Mouse (Mus musculus) heart, adult 2 months (tissue): ENCODE data around the gene Thbd. TPM values are rescaled to one million over a fixed set of nuclear protein-coding genes. Genes with fewer than 3 reads are reported as not detected.

ENCODE experiments used
- DNase-seq, 2 experiments: peaks; one replicate each; pipeline ENCODE4 v3.0.0; 2021
- H3K27ac ChIP-seq: fragments of 200-600 bp; 2 replicates; pipeline ENCODE4 v1.8.1; 2022
- H3K27me3 ChIP-seq: fragments of 200-500 bp; 2 replicates; pipeline ENCODE4 v1.6.1; 2012; ENCODE audit warnings: mild to moderate bottlenecking, low read length, inconsistent platforms, mixed read lengths; ENCODE audit not compliant: control insufficient read depth, insufficient read depth
- H3K36me3 ChIP-seq: fragments of 200-500 bp; 2 replicates; pipeline ENCODE4 v1.6.1; 2012; ENCODE audit warnings: low read length, inconsistent platforms; ENCODE audit not compliant: control insufficient read depth, insufficient read depth
- H3K4me1 ChIP-seq: fragments of 200-500 bp; 2 replicates; pipeline ENCODE4 v1.6.1; 2011; ENCODE audit warnings: low read length; ENCODE audit not compliant: control insufficient read depth, insufficient read depth
- H3K4me3 ChIP-seq: fragments of 200-600 bp; 2 replicates; pipeline ENCODE4 v1.8.1; 2022
- H3K79me2 ChIP-seq: fragments of 200-500 bp; replicated peaks from 2 replicates; pipeline ENCODE4 v1.6.1; 2012; ENCODE audit warnings: mild to moderate bottlenecking, inconsistent platforms, low read length, moderate library complexity, mixed read lengths; ENCODE audit not compliant: control insufficient read depth, insufficient read depth
- H3K9ac ChIP-seq: fragments of 200-500 bp; 2 replicates; pipeline ENCODE4 v1.6.1; 2012; ENCODE audit warnings: low read depth, mild to moderate bottlenecking, control low read depth, inconsistent platforms, low read length, mixed read lengths
- CTCF ChIP-seq: fragments of 200-600 bp; IDR thresholded peaks from 2 replicates; pipeline ENCODE4 v1.8.1; 2022; ENCODE audit warnings: antibody characterized with exemption, mild to moderate bottlenecking, moderate library complexity
- EP300 ChIP-seq: fragments of 200-500 bp; IDR thresholded peaks from 2 replicates; pipeline ENCODE4 v1.6.1; 2011; ENCODE audit warnings: low read depth, low read length, control low read depth; ENCODE audit not compliant: insufficient read depth
- POLR2A ChIP-seq: fragments of 200-500 bp; IDR thresholded peaks from 2 replicates; pipeline ENCODE4 v1.6.1; 2011; ENCODE audit warnings: mild to moderate bottlenecking, low read depth, low read length, control low read depth; ENCODE audit not compliant: insufficient read depth
- WGBS: fragments of 180-500 bp; shearing (Covaris S2); methylation state at CpG from one replicate; pipeline ENCODE4 v1.1.7; 2018; 5-methylcytosine and 5-hydroxymethylcytosine counted together
- intact Hi-C: fragments of 180-260 bp; cut with DNase I; formaldehyde crosslinking; loops from one replicate; pipeline ENCODE4 v1.15.1; 2025
- polyA plus RNA-seq: library from polyadenylated mRNA; depleted of rRNA; stranded (reverse); fragments of >200 nt; gene quantifications from 2 replicates; pipeline ENCODE4 v1.2.3, GENCODE M21; 2012
- total RNA-seq, 2 experiments: library from RNA; stranded (reverse); gene quantifications; 2 replicates each; pipeline ENCODE4 v1.2.3; 2021

Thbd gene
- total and polyA plus RNA-seq, 3 experiments = 38.9 to 47.8 (median 41.7) TPM

DNA sequence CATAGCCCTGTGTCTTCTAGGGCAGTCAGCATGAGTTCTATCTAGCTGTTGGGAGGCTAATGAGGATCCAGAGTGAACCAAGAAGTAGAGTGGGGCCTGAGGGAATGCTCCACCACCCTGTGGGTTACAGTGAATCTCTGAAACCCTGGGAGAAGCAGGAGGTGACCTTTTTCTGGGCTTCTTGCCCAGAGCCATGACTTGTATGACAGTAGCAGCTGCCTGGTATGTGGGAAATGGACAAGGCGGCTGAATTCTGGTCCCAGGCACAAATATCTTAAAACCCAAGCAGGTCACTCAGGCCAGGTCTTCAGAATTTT, 10.2 kb downstream of the Thbd start:
- intact Hi-C loops = no loop called here
- no peaks in the 10 kb centered on the region for H3K79me2 ChIP-seq

DNA sequence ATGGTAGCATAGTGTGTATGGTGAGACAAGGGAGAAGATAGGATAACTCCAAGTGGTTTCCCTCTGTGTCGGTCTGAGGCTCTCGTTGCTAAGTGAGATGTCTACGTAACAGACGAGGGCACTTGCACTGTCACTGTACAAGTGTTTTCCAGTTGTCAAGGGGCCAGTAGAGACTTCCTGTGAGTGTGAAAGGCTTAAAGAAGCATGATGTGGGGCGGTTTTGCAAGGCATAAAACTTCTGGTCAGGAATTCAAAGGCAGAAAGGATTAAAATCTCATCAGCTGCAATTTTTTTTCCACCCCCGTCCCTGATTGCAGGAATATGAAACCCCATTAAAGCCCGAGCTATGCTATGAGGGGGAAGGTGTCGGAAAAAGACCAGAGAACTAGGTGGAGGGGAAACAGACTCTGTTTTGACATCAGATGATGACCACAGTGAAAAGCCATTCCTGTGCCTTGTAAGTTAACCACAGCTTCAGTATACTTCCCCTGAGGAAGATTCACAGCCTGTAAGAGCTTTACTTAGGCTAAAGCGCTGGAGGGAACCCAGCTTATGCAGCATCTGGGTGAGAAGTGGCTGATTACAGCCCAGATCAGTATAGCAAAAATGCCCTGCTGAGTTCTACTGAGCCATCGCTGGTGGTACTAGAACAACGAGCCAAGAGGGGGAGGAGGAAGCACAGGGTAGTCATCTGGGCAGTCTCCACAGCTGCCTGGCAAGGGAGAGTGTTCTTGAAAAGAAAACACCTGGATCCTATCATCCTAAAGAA, 10.8 kb downstream of the Thbd start:
- no peak for TF ChIP-seq CTCF
- TF ChIP-seq POLR2A = no peak
- no peak for TF ChIP-seq EP300
- WGBS = 37% methylated on average over 11 of the region's 11 CpGs

More for the DNA sequence above, 10.2 kb downstream of the Thbd start:
- Histone ChIP-seq H3K9ac (peak overlapping the region; percentile 1; the same call in 1 of the 2 replicates), H3K4me1 (peaks cover 24% of the 10 kb centered on the region), H3K27me3 (no peaks in the 10 kb centered on the region; the same call in 1 of the 2 replicates), H3K4me3 (no peak overlapping the region), H3K27ac (peak overlapping the region; percentile 78), H3K36me3 (peaks cover 16% of the 10 kb centered on the region)
- peak; percentile 58 to 78 for DNase-seq
- TF ChIP-seq POLR2A (no peak), EP300 (0 out of 2 replicates have a peak, but pooled peaks have one; percentile 36)
- WGBS = 15% methylated on average over 1 of the region's 1 CpGs

GRCm38 (mm10) chr2:148396209-148396608, 11.8 kb downstream of the Thbd start:
- Histone ChIP-seq H3K9ac (no peak overlapping the region), H3K4me1 (peaks cover 19% of the 10 kb centered on the region), H3K36me3 (peaks cover 16% of the 10 kb centered on the region), H3K27me3 (no peaks in the 10 kb centered on the region; the same call in 1 of the 2 replicates), H3K27ac (peak overlapping the region; percentile 78; the same call in 1 of the 2 replicates), H3K79me2 (no peaks in the 10 kb centered on the region), H3K4me3 (no peak overlapping the region)
- intact Hi-C loops = no loop called here
- no peak for TF ChIP-seq EP300
- no peak for TF ChIP-seq POLR2A
- TF ChIP-seq CTCF = no peak
- 72% methylated on average over 10 of the region's 10 CpGs for WGBS
- no peak for DNase-seq

More for the DNA sequence above, 10.8 kb downstream of the Thbd start:
- intact Hi-C loops = no loop called here
- H3K27me3 ChIP-seq = no peaks in the 10 kb centered on the region; the same call in 1 of the 2 replicates
- peaks cover 22% of the 10 kb centered on the region for H3K4me1 ChIP-seq
- H3K9ac ChIP-seq = peak overlapping the region; percentile 14; the same call in 1 of the 2 replicates
- H3K27ac ChIP-seq = peak overlapping the region; percentile 78
- H3K79me2 ChIP-seq = no peaks in the 10 kb centered on the region
- DNase-seq = no peak
- peaks cover 16% of the 10 kb centered on the region for H3K36me3 ChIP-seq
- H3K4me3 ChIP-seq = no peak overlapping the region

DNA sequence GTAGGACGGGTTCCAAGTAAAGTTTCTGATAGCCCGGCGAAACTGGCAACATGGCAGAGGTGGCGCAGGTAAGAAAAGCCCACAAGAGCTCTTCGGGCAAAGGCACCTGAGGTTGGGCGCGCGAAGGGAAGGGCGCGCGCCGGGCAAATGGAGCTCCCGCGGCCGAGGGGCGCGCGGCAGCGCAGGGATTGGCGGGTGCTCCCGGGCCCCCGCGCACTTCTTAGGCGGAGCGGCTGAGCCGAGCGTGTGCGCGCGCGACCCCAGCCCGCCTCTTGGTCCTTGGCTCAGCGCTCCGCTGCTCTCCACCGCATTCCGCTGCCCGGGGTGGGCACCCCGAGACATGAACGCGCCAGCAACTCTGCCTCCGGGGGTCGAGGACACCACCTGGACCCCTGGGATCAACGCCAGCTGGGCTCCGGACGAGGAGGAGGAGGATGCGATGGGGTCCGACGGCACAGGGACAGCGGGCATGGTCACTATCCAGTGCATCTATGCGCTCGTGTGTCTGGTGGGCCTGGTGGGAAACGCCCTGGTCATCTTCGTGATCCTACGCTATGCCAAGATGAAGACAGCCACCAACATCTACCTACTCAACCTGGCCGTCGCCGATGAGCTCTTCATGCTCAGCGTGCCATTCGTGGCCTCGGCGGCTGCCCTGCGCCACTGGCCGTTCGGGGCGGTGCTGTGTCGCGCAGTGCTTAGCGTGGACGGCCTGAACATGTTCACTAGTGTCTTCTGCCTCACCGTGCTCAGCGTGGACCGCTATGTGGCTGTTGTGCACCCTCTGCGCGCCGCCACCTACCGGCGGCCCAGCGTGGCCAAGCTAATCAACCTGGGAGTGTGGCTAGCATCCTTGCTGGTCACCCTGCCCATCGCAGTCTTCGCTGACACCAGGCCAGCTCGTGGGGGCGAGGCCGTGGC, 12.6 kb downstream of the Thbd start, which contains the start of gene Sstr4:
Gene Sstr4 (plus strand): TSS at position 214 of the 921 bp plus-strand sequence.
- Histone ChIP-seq H3K27ac (peak within 1 kb of the TSS; percentile 78), H3K27me3 (no peaks in the 10 kb centered on the region; the same call in 1 of the 2 replicates), H3K79me2 (no peaks in the 10 kb centered on the region), H3K36me3 (peaks cover 16% of the 10 kb centered on the region), H3K4me3 (peak within 1 kb of the TSS; percentile 57), H3K9ac (peak within 1 kb of the TSS; percentile 86), H3K4me1 (peaks cover 19% of the 10 kb centered on the region)
- 10% methylated on average over 83 of the region's 83 CpGs for WGBS
- DNase-seq = peak; percentile 76 to 78
- intact Hi-C loops = loop anchor here (2.0 kb wide), 1 partner anchor 47 kb away; no protein-coding TSS in a partner anchor
- TF ChIP-seq POLR2A (peak; percentile 46; the same call in 1 of the 2 replicates), EP300 (peak; percentile 75), CTCF (peak; percentile 92)

DNA sequence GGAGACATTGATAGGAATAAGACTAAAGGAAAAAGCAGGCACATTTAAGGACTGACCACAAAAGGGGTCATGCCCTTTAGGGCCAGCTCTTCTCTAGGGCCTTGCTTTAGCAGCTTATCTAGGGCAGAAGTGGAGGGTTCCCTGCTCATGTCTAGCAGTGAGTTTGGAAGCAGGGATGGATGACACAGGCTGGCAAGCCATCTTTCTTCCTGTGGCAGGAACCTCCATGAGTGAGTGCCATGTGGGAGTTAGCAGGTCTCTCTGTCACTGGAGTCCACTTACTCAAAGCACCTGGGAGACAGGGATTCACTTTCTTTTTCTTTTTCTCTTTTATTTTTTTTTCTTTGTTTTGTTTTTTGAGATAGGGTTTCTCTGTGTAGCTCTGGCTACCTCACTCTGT, 14.1 kb downstream of the Thbd start:
- H3K36me3 ChIP-seq = peaks cover 12% of the 10 kb centered on the region
- no peak overlapping the region for H3K4me3 ChIP-seq
- no peaks in the 10 kb centered on the region; the same call in 1 of the 2 replicates for H3K27me3 ChIP-seq
- H3K27ac ChIP-seq = no peak overlapping the region
- H3K9ac ChIP-seq = no peak overlapping the region
- TF ChIP-seq EP300 (no peak), POLR2A (no peak), CTCF (no peak)
- no peaks in the 10 kb centered on the region for H3K79me2 ChIP-seq
- peaks cover 19% of the 10 kb centered on the region for H3K4me1 ChIP-seq
- intact Hi-C loops = loop anchor here (2.0 kb wide), 1 partner anchor 45 kb away; no protein-coding TSS in a partner anchor
- no peak for DNase-seq
